Mouse (Mus musculus) G1E-ER4 (cell line): ENCODE results near the gene Pik3r5. TPM values are rescaled to one million over a fixed set of nuclear protein-coding genes. Genes with fewer than 3 reads are reported as not detected.

Experiments used
- GATA1 ChIP-seq: IDR thresholded peaks from one replicate; pipeline ENCODE4 v1.8.0; 2012; ENCODE audit warnings: low read length, inconsistent platforms
- polyA plus RNA-seq: library from polyadenylated mRNA; stranded (reverse); fragments of >175 nt; gene quantifications from 2 replicates; pipeline ENCODE4 v1.2.3, GENCODE M21; 2012

Gene Pik3r5
- not detected in 2 replicates for polyA plus RNA-seq

DNA sequence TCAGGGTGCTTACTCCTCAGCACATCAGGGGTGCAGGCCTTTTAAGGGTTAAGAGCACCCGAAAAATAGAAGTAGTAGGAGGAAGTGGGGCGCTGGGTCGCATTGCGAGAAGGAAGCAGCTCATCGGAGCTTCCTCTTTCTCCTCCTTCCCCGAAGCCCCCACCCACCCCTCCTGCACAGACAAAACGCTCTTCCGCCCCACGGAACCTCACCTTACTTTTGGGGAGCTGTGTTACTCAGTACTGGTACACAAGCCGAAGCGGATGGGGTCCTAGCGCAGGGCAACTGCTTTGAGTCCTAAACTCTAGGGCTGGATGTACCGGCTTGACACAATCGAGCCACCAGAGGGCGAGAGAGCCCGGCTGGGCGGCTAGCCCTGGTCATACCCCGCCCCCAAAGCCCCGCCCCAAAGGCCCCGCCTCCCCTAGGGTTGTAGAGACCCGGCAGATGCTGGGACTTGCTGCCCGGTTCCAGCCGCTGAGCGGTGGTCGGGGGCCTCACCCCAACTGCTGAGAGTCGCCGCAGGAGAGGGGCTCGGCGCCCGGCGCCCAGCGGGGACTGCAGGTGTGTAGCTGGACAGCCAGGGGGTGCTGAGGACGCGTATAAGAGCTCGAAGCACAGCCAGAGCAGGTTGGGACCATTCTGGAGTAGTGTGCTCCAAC, at the start of gene Pik3r5:
TSS of gene Pik3r5 (plus strand) at position 423 of the 662 bp plus-strand sequence.
- TF ChIP-seq GATA1 = no peak

DNA sequence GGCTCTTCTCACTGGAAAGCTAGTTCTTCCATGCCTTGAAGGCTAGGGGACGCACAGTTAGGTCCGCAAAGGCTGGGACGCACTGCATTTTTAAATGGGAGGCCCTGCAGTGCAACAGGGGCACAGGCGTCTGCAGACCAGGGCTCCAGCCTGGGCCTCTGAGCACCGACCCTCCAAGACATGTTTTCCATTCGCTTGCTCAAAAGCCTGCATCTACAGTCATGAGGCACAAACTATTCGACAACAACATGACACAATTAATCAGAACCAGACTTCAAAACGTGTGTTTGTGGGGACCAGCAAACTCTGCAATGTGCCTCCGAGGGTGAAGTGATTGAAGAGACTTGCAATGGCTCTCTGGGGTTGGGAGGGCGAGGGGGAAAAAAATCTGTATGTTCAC, 48.4 kb upstream of the Pik3r5 start:
- TF ChIP-seq GATA1 = no peak

DNA sequence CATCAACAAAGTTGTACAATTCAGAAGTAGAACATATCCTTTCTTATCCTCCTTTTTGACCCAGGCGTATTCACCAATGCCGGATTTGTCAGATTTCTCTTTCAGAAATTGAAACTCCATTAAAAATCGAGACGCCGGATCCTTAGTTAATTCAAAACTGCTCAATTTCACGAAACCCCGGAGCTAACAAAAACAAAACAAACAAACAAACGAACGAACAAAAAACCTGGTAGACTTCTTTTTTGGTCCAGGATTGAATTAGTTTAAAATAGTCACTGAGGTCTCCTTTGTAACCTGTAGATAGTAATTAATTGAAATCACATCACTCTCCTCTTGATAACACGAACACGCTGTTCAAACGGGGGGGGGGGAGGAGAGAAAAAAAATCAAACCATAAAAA, 47.8 kb upstream of the Pik3r5 start:
- no peak for TF ChIP-seq GATA1

DNA sequence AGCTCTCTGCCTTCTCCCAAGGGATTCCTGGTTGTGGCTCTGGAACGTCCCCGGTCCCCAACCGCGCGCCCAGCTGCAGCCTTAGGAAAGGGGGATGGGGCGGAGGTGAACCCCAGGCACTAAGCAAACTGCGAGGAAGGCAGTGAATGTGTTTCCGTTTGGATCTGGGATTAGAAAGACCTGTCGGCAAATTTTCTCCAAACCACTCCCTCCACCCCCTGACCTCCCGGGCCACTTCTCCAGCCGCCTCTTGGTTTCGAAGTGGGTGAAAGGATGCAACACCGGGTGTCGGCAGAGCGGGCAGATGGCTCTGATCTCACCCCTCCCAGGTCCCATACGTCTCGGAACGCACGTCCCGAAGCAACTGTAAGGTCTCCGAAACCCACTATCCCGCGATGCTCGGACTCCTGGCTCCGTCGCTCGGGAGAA, 47.3 kb upstream of the Pik3r5 start:
- no peak for TF ChIP-seq GATA1

DNA sequence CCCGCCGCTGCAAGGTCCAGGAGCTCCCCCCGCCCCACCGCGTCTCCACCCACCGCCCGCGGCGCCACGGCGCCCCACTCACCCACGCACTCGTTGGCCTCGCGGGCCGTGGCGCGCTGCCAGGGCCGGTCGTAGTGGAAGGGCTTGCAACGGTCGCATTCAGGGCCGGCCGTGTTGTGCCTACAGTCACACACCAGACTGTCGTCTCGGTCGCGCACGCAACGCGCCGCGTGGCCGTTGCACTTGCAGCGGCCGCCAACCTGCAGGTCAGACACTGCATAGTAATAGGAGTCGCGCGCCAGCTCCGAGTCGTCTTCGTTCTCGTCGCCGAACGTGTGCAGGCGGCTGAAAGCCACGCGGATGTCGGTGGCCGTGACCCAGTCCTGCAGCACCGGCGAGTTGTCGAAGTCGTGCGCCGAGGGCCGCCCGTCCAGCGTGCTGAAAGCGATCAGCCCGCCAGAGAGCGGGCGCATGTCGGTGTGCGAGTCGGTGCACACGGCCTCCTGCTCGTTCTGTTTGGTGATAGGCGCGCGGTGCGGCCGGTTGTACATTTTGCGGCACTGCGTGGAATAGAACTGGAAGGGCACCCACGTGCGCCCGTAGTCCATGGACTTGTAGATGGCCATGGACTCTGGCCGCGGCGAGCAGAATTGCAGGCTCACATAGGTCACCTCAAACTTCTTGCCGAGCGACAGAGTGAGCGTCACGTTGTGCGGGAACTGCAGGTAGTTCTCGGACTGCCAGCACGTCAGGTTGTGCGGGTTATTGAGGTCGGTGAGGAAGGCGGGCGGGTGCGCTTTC, 46.7 kb upstream of the Pik3r5 start:
- TF ChIP-seq GATA1 = no peak

DNA sequence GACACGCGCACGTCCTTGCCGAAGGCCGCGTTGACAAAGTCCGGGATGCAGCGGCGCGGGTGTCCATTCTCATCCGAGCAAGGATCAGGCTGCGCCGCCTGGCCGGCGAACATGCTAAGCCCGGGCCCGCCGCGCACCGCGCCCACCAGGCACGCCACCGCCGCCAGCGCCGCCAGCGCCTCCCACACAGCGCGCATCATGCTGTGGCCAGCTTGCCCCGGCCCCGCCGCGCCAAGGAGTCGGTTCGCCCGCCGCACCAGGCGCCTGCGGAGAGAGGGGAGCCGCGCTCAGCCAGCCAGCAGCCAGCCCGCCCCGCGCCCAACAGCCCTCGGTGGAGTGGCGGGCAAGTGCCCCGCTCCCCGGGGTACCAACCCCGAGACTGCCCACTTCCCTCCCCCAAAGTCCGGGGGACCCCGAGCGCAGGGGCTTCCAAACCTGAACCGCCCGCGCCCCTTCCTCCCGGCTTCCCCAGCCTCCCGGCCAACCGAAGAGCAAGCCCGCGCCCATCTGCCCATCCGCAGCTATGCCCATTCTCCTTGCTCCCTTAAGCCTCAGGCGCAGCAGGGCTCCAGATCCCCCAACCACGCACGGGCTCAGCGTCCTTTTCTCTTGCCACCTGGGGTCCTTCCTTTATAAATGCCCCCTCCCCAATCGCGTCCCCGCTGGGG, 45.9 kb upstream of the Pik3r5 start:
- TF ChIP-seq GATA1 = no peak

DNA sequence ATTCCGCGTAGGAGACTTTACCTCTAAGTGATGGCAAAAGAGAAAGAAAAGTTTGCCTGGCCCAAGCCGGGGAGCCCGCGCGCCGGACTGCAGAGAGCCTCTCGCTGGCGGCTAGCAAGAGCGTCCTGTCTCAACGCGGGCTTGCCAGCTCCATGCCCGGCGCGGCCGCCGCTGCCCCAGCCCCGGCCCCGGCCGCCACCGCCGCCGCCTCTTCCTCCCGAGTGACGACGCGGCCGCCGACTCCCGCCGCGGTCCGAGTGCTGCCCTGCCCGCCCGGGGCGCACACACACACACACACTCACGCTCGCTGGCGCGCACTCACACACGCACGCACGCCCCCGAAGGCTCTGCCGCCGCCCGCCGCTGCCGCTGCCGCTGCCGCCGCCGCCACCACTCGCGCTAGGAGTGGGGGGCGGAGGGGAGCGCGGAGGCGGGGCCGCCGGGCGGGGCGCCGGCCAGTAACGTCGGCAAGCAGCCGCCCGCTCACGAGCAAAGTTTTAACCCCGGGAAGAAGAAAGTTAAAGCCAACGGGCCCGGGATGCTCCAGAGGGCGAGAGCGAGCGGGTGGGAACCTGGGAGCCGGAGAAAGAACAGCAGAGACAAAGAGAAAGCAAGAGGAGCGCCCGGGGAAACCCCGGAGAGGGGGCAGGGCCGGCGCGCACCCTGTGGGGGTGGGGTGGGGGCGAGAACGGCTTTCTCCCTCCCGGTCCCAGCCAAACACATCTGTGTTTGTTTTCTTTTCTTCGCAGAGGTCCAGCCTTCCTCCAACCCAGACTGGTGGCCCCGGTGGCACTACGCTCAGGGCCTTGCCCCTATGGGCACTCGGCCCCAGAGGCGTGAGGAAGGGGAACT, 45.1 kb upstream of the Pik3r5 start:
- no peak for TF ChIP-seq GATA1

DNA sequence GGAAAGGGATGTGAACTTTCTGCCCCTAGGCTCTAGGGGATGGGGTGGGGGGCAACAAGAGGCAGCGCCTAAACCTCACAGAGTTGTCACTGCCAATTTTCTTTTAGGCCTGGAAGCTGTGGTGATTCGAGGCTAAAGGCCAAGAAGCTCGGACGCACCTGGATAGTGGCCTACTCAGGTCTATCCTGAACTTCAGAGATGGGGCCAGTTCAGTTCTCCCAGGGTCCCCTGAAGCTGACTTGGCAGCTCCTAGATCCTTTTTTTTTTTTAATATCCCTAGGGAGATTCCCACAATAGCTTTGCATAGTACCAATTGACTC, 44.5 kb upstream of the Pik3r5 start:
- TF ChIP-seq GATA1 = no peak

DNA sequence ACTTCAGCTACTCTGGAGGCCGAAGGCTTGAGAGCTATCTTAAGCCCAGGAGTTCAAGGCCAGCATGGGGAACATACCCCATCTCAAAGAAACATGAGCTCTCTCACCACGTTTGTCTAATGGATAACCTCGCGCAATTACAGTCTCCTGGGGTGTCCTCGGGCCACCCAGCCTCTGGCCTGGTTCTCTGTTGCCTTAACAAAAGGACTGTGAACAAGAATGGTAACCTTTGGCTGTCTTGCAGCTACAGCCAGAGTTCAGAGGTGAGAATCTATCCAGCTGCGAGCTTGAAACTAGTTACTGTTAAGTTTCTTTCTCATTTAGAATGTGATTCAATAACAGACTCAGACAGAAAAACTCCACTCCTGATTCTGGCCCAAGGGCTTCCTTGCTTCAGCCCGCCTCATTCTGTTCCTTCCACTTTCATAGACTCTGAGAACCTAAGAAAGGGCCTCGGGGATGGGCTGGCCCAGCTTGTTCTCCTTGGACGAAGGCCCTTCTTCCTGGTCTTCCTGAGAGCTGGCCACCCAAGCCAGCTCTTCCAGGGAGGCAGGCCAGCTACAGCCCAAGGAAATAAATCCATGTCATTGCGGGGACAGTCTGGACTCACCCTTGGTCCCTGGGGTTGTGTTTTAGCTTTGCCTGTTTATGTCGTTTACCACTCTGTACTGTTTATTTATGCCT, 43.8 kb upstream of the Pik3r5 start:
- no peak for TF ChIP-seq GATA1

DNA sequence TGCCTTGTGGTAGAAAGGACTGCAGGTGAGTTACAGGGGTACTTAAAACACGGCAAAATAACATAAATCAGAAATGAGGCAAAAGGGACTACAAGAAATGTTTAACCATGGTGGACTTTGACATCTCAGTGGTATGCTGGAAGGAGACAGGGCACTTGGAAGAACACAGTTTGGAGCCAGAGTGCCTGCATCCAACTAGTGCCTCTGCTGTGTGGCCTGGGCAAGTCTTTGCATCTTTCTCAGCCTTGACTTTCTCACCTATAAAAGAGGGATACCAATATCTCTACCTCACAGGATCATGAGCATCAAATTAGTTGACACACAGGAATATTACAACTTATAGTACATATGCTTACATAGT, 43.3 kb upstream of the Pik3r5 start:
- no peak for TF ChIP-seq GATA1

DNA sequence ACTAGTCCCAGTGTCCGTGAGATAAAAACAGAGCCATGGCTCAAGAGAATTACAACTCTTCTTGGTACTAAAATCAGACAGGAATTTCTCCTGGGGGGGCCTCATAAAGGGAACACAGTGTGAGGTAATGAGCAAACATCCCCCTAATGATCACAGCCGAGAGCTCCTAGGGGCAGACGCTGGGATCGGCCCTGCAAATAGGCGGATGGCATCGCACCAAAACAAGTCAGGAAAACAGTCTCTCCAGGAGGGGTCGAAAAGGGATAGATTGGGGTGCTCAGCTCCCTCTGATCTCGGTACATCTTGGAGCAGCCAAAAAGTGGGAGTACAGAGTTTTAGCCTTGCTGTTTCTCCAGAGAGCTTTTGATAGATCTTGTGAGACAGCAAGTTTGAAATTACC, 42.3 kb upstream of the Pik3r5 start:
- no peak for TF ChIP-seq GATA1

DNA sequence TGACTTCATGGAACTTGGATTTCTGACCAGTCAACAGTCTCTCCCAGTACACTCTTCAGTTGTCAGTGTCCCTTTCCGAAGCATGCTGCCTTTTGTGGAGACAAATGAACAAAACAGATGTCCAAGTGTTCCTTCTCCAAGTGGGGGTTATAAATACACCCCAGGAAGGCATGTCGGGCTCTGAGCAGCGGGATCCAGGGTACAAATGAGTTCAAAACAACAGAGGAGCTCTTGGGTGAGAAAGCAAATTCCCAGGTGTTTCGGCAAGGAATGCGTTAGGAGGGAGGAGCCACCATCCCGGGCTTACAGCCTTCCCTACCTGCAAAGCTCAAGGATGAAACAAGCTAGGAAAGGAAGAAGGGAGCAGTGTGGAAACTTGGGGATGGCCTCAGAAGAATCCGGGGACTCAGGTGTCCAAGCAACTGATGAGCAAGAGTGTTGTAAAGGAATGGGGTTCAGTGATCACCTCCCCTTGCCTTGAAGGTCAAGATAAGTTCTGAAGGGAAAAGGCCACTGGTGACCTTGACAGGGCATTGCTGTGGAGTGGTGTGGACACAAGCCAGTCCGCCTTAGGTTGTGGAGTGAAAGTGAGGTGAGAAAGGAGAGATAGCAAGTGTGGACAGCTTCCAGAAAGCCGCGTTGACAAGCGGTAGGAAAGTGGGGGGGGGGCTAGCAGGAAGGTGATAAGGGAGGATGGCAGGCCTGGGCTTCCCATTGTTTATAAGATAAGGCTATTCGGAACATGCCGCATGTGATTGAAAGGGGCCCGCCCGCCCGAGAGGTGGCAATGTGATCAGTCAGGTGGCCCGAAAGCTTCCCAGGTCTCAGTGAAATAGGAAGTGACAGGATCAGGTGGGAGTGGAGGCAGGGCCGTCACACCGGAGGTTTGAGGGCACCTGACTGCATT, 41.3 kb upstream of the Pik3r5 start:
- no peak for TF ChIP-seq GATA1

DNA sequence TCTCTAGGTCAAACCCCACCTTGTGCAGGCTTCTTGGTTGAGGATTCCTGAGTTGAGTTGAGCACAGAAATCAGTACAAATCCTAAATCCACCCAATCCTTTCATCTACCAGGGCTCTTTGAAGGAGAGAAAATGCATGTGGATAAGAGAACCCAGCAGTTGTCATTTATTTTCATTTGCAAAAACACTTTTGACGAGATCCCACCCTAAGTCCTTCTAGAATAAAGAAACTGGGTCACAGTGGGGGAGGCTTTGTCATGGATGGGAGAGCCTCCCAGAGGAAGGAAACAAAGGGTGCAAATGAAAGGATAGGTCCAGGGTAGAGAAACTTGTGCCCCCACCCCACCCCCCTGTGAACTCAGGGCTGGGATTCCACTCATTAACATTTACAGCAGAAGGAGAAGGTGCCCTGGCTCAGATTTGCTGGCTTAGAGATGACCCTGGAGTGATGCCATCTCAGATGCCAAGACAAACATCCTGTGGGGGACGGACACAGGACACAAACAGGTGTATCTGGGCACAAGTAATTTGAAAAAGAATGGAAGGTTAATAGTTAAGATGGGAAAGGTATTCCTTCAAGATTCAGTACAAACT, 37.9 kb upstream of the Pik3r5 start:
- no peak for TF ChIP-seq GATA1

DNA sequence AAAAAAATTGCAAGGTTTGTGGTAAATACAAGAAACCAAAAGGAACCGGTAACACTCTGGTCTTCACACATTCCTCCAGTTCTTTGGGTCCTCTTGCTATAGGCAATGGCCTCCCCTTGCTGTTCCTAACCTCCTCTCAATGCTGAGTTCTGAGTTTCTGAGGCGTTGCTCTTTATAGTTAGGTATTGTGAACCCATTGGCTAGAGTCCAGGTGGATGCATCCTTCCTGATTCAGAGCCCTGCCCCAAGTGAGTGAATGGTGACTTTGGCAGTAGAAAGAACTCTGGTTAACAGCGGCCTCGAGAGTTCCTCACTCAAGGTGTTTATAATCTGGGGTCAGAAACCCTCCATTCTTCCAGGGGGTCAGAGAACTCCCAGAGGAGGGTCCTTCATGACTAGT, 37.2 kb upstream of the Pik3r5 start:
- no peak for TF ChIP-seq GATA1
